Mouse (Mus musculus) G1E-ER4 (cell line): Measurements from ENCODE around the gene Phox2b. TPM values are rescaled to one million over a fixed set of nuclear protein-coding genes. Genes with fewer than 3 reads are reported as not detected.

ENCODE experiments used
- GATA1 ChIP-seq: IDR thresholded peaks from one replicate; pipeline ENCODE4 v1.8.0; 2012; ENCODE audit warnings: low read length, inconsistent platforms
- polyA plus RNA-seq: library from polyadenylated mRNA; stranded (reverse); fragments of >175 nt; gene quantifications from 2 replicates; pipeline ENCODE4 v1.2.3, GENCODE M21; 2012

Phox2b gene
- polyA plus RNA-seq, 1 experiment = not detected

DNA sequence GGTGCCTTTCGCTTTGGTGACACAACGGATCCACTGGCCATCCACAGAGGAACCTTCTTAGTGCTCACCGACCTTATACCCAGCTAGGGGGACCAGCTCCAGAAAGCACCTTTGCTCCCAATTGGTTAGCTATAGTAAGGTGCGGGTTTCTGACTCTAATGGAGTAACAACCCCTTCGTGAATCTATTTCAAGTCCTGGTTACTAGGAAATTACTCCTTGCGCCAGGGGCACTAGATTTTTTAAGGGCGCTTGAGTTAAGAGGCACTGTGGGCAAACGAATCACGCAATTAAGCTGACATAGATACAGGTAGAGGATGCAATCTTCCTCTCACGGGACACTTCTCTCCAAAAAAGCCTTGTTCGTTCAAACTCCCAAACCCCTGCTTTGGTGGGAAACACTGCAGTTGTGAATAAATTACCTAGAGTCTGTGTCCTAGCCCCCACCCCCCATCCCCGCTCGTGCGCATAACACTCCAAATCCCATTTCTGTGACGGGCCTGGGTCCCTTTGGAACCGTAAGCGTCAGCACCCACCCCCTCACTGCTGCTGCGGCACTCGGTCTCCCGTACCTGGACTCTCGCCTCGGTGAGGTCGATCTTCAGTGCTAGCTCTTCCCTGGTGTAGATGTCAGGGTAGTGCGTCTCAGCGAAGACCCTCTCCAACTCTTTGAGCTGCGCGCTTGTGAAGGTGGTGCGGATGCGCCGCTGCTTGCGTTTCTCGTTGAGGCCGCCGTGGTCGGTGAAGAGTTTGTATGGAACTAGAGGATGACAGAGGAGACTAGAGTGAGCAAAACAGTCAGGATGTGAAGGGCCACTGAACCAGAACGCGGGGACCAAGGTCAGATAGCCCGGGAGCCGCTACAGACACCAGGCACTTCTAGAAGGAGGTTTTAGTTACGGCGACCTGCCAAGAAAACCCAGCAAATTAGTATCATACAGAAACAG is 1.7 kb downstream of the Phox2b start:
- no peak for TF ChIP-seq GATA1

DNA sequence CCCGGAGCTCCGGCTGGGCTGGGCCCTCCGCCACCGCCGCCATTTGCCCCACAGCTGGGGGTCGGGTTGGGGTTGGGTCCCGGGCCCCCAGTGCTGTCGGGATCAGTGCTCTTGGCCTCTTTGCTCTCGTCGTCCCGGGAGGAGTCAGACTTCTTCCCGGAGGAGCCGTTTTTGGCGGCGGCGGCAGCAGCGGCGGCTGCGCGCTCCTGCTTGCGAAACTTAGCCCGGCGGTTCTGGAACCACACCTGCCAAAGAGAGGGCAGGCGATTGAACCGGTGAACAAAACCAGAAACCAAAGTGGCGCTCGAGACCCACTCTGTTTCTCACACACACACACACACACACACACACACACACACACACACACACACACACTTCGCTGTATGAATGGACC is 2.7 kb downstream of the Phox2b start:
- no peak for TF ChIP-seq GATA1

GRCm38 (mm10) chr5:67095651-67096377 is 3.3 kb downstream of the Phox2b start:
- TF ChIP-seq GATA1 = no peak

- TF ChIP-seq GATA1 = no peak
Observed at GRCm38 (mm10) chr5:67095153-67095552, 3.9 kb downstream of the Phox2b start.

DNA sequence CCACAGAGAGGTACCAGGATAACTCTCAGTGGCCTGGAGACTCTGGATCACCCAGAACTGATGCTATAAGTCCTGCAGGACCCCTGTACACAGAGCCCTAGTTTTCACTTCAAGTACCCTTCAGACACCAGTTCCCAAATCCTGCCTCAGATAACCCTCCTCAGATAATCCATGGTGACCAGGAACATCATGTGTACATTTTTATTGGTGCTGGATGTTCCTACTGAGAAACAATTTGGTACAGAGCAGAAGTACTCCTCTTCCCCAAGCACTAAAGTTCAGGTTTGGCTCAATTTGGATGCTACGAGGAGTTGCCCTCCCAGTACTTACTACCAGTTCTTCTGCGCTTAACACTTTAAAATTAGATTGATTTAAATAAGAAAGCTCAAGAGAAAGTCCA is 5.1 kb downstream of the Phox2b start:
- TF ChIP-seq GATA1 = no peak

DNA sequence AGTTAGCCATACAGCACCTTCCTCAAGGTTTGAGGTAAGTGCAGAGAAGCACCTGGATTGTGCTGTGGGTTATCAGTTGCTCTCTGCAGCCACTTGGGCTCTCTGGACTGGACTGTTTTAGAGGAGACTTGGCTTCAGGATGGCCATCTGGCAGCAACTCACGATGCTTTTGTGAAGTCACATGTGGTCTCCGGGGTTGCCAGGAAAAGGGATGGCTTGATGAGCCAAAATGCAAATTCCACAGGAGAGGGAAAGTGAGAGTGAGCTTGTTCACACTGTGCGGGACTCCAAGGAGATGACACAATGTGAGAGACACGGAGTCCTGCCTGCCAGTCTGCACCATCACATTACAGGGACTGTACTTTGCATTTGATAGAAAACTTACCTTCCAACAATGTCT is 7.3 kb downstream of the Phox2b start:
- TF ChIP-seq GATA1 = no peak

GRCm38 (mm10) chr5:67090856-67091255 is 8.2 kb downstream of the Phox2b start:
- TF ChIP-seq GATA1 = no peak

GRCm38 (mm10) chr5:67083117-67083516 is 16.0 kb downstream of the Phox2b start:
- TF ChIP-seq GATA1 = no peak

DNA sequence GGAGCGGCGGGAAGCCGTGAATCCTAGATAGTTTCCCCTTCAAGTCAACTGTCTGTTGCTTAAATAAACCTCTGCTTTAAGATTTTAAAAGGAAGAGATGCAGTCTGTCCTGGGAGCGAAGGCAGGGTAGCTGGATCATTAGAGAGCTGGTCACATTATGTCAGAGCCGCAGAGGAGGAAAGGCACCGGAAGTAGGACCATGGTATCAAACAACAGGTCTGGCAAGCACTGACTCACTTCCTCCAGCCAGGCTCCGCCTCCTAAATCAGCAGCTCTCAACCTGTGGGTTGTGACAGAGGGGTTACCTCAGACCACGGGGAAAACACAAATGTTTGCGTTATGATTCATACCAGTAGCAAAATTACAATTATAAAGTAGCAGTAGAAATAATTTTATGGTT is 35.5 kb downstream of the Phox2b start:
- no peak for TF ChIP-seq GATA1

DNA sequence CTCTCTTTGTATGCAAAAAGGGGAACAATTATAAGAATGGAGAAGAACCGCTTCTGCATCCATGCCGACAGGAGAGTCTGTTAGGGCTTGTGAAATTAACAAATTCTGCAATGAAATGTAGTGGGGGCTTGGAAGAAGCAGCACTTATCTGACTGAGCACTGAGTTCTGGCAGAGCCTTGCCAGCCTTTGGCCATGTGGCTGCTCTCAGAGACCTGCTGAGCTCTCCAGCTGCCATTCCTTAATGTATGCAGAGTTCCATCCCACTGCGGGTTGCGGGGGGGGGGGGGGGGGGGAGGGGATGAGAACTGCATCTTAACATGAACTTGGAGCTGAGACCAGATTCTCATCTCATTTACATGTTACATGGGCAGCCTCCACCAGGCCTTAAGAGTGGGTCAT is 38.6 kb downstream of the Phox2b start:
- TF ChIP-seq GATA1 = no peak

GRCm38 (mm10) chr5:67057803-67058202 is 41.3 kb downstream of the Phox2b start:
- no peak for TF ChIP-seq GATA1

- TF ChIP-seq GATA1 = no peak
Observed at GRCm38 (mm10) chr5:67048003-67048402, 51.1 kb downstream of the Phox2b start.

Other genes with a start within 250 kb of the Phox2b start
- 103 and 114 TPM in 2 replicates for gene Tmem33, start 161.3 kb upstream of the Phox2b start, polyA plus RNA-seq
- gene Slc30a9, start 207.7 kb upstream of the Phox2b start, polyA plus RNA-seq = 8.3 and 11.5 TPM in 2 replicates